Mouse (Mus musculus) myocyte (in vitro differentiated cells): ENCODE data around the gene Sec22b. TPM values are rescaled to one million over a fixed set of nuclear protein-coding genes. Genes with fewer than 3 reads are reported as not detected.

Source experiments
- H3K27me3 ChIP-seq: one replicate; pipeline ENCODE4 v1.6.1; 2011; ENCODE audit not compliant: control insufficient read depth, insufficient read depth, insufficient read length
- H3K36me3 ChIP-seq: one replicate; pipeline ENCODE4 v1.6.1; 2011; ENCODE audit not compliant: control insufficient read depth, insufficient read depth
- H3K4me2 ChIP-seq: one replicate; pipeline ENCODE4 v1.6.1; 2011; ENCODE audit warnings: low read depth, control low read depth
- H3K4me3 ChIP-seq: one replicate; pipeline ENCODE4 v1.5.1; 2011; ENCODE audit warnings: mild to moderate bottlenecking, control low read depth, moderate library complexity
- H3K79me2 ChIP-seq: one replicate; pipeline ENCODE4 v1.6.1; 2011; ENCODE audit not compliant: control insufficient read depth, insufficient read depth
- H3ac ChIP-seq: one replicate; pipeline ENCODE4 v1.6.1; 2011; ENCODE audit not compliant: control insufficient read depth, insufficient read length
- CEBPB ChIP-seq: IDR thresholded peaks from 2 replicates; pipeline ENCODE4 v1.6.1; 2011; ENCODE audit warnings: mild to moderate bottlenecking, moderate library complexity; ENCODE audit not compliant: poor library complexity, insufficient read depth, severe bottlenecking
- E2F4 ChIP-seq: IDR thresholded peaks from one replicate; pipeline ENCODE4 v1.6.1; 2011; ENCODE audit warnings: mild to moderate bottlenecking, control low read depth, moderate library complexity; ENCODE audit not compliant: insufficient read depth
- MAX ChIP-seq: IDR thresholded peaks from one replicate; pipeline ENCODE4 v1.6.1; 2011; ENCODE audit warnings: low read depth, mild to moderate bottlenecking, control low read depth
- MYOD1 ChIP-seq, 3 experiments: IDR thresholded peaks; one replicate each; pipeline ENCODE4 v1.6.1; 2011; ENCODE audit warnings: control low read depth in 2 of 3, low read depth in 2 of 3, mild to moderate bottlenecking in 2 of 3, moderate library complexity in 1 of 3; ENCODE audit not compliant: insufficient read length in 2 of 3, control insufficient read depth in 1 of 3
- MYOG ChIP-seq, 3 experiments: IDR thresholded peaks; one replicate each; pipeline ENCODE4 v1.6.1; 2011; ENCODE audit warnings: control low read depth in 2 of 3, low read depth in 2 of 3, mild to moderate bottlenecking in 2 of 3; ENCODE audit not compliant: insufficient read length in 2 of 3, control insufficient read depth in 1 of 3, insufficient read depth in 1 of 3
- POLR2A ChIP-seq: IDR thresholded peaks from one replicate; pipeline ENCODE4 v1.6.1; 2011; ENCODE audit warnings: low read depth, mild to moderate bottlenecking, control low read depth, moderate library complexity; ENCODE audit not compliant: insufficient read length
- POLR2AphosphoS2 ChIP-seq: IDR thresholded peaks from one replicate; pipeline ENCODE4 v1.6.1; 2011; ENCODE audit warnings: low read depth, control low read depth; ENCODE audit not compliant: insufficient read length
- REST ChIP-seq: IDR thresholded peaks from one replicate; pipeline ENCODE4 v1.6.1; 2011; ENCODE audit warnings: mild to moderate bottlenecking, control low read depth, moderate library complexity; ENCODE audit not compliant: insufficient read depth, insufficient read length
- SRF ChIP-seq: IDR thresholded peaks from one replicate; pipeline ENCODE4 v1.6.1; 2011; ENCODE audit warnings: low read depth; ENCODE audit not compliant: control insufficient read depth, insufficient read length
- TCF12 ChIP-seq: IDR thresholded peaks from one replicate; pipeline ENCODE4 v1.6.1; 2011; ENCODE audit warnings: mild to moderate bottlenecking, control low read depth; ENCODE audit not compliant: poor library complexity, insufficient read depth, severe bottlenecking
- TCF3 ChIP-seq: IDR thresholded peaks from one replicate; pipeline ENCODE4 v1.6.1; 2011; ENCODE audit warnings: low read depth, control low read depth; ENCODE audit not compliant: insufficient read length
- USF1 ChIP-seq: IDR thresholded peaks from one replicate; pipeline ENCODE4 v1.6.1; 2011; ENCODE audit warnings: low read depth, mild to moderate bottlenecking, control low read depth, moderate library complexity
- polyA plus RNA-seq: library from polyadenylated mRNA; unstranded; fragments of >200 nt; fragmentation: generic; extraction: Trizol; gene quantifications from one replicate; pipeline ENCODE4 v1.2.1, GENCODE M21; 2012; ENCODE audit warnings: missing spikeins

Gene Sec22b
- polyA plus RNA-seq, 1 experiment: 55.6 TPM

DNA sequence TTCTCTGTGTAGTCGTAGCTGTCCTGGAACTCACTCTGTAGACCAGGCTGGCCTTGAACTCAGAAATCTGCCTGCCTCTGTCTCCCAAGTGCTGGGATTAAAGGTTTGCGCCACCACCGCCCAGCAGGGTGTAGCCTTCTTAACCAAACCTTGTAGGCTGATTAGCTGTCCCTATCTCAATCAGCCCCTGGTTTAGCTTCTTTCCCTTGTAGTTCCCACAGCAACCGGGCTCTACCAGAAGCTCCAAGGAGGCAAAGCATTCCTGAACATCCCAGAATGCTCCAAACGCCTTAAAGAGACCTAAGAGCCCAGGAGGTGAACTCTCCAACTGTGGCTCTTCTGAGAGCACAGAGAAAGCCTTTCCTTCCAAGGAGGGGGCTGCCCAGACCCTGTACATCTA lies 32.3 kb upstream of the Sec22b start:
- H3K27me3 ChIP-seq: no peaks in the 10 kb centered on the region
- H3K36me3 ChIP-seq: no peaks in the 10 kb centered on the region
- TF ChIP-seq CEBPB: no peak
- no peak for TF ChIP-seq MYOG (IDR thresholded peaks at IDR 0.05; ENCODE audit: control insufficient read depth in 1 of 3, insufficient read depth in 1 of 3, insufficient read length in 2 of 3, low read depth in 2 of 3)
- TF ChIP-seq TCF12: no peak
- no peak for TF ChIP-seq SRF
- TF ChIP-seq POLR2A: no peak
- no peak for TF ChIP-seq E2F4
- H3ac ChIP-seq: no peak overlapping the region
- H3K4me2 ChIP-seq: peak overlapping the region; percentile 33
- H3K4me3 ChIP-seq: no peak overlapping the region
- peaks cover 14% of the 10 kb centered on the region for H3K79me2 ChIP-seq

DNA sequence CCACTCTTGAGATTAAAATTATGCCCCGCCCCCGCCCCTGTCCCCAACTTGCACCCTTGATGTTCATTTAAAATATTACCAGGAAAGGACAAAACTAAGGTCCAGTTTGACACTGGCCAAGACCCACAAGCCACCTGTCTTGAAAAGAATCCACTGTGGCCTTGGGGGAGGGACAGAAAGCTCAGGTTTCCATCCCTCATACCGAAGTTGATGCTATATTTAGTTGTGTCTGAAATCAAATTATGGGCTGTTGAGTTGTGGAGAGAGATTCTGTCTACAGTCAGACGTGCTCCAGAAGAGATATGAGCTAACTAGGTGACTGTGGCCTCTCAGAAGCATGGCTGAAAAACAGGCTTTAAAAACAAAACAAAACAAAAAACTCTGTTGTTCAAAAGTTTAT lies 31.3 kb upstream of the Sec22b start:
- H3K4me2 ChIP-seq: peak overlapping the region; percentile 33
- no peaks in the 10 kb centered on the region for H3K27me3 ChIP-seq
- H3K79me2 ChIP-seq: peaks cover 14% of the 10 kb centered on the region
- peak in 2 of 3 experiments; percentile 32 to 72 for TF ChIP-seq MYOD1 (IDR thresholded peaks at IDR 0.05; ENCODE audit: control insufficient read depth in 1 of 3, insufficient read length in 2 of 3, low read depth in 2 of 3)
- TF ChIP-seq TCF12: peak; percentile 39
- peak in 2 of 3 experiments; percentile 8 to 54 for TF ChIP-seq MYOG (IDR thresholded peaks at IDR 0.05; ENCODE audit: control insufficient read depth in 1 of 3, insufficient read depth in 1 of 3, insufficient read length in 2 of 3, low read depth in 2 of 3)
- no peak for TF ChIP-seq TCF3
- H3K4me3 ChIP-seq: no peak overlapping the region
- H3K36me3 ChIP-seq: no peaks in the 10 kb centered on the region
- H3ac ChIP-seq: no peak overlapping the region

DNA sequence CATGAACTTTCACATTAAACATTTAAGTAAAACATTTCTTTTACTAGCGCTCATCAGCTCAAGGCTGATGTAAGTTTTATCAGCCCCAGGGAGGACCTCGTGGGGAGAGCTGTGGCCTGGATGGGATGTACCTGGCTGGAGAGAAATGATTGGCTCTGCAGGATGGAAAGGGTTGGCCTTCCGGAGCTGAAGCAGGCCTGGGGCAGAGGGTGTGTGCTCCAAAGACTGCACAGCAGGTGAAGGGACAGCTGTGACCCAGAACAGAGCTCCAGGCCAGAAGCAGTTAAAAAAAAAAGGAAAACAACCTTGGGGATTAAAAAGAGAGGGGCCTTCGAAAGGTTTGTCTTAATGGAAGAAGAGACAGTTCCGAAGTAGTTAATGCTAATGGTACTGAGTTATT lies 26.2 kb upstream of the Sec22b start:
- H3K4me2 ChIP-seq: no peak overlapping the region
- no peak overlapping the region for H3ac ChIP-seq
- H3K36me3 ChIP-seq: no peaks in the 10 kb centered on the region
- TF ChIP-seq POLR2A: no peak
- peak; percentile 22 to 93 (median 74) for TF ChIP-seq MYOG (IDR thresholded peaks at IDR 0.05; ENCODE audit: control insufficient read depth in 1 of 3, insufficient read depth in 1 of 3, insufficient read length in 2 of 3, low read depth in 2 of 3)
- TF ChIP-seq TCF12: peak; percentile 64
- peak; percentile 40 for TF ChIP-seq TCF3
- peak in 2 of 3 experiments; percentile 80 to 89 for TF ChIP-seq MYOD1 (IDR thresholded peaks at IDR 0.05; ENCODE audit: control insufficient read depth in 1 of 3, insufficient read length in 2 of 3, low read depth in 2 of 3)
- H3K27me3 ChIP-seq: no peaks in the 10 kb centered on the region
- no peak overlapping the region for H3K4me3 ChIP-seq
- H3K79me2 ChIP-seq: no peaks in the 10 kb centered on the region

DNA sequence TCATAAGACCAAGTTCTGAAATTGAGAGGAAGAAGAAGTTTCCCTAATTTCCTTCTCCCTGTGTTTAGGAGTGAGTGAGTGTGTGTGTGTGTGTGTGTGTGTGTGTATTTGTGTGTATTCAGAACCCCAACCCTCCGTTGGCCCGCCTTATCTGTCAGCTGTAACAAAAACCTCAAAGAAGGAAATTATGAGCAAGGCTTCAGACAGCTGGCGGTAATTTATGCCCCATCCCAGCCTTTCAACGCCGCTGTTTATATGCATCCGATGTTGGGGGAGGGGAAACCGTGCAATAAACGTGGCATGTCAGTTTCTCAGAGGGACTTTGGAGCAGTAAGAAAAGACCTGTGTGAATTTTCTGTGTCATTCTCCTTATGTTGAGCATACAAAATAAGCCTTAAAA lies 24.7 kb upstream of the Sec22b start:
- Histone ChIP-seq H3K4me3 (no peak overlapping the region), H3K4me2 (peak overlapping the region; percentile 36), H3K36me3 (no peaks in the 10 kb centered on the region), H3K27me3 (no peaks in the 10 kb centered on the region), H3ac (no peak overlapping the region), H3K79me2 (no peaks in the 10 kb centered on the region)
- TF ChIP-seq TCF12 (no peak), SRF (no peak), USF1 (no peak), MYOD1 (IDR thresholded peaks at IDR 0.05; ENCODE audit: control insufficient read depth in 1 of 3, insufficient read length in 2 of 3, low read depth in 2 of 3) (peak in 2 of 3 experiments; percentile 22 to 31), MAX (no peak), POLR2A (no peak), TCF3 (no peak), REST (no peak), MYOG (IDR thresholded peaks at IDR 0.05; ENCODE audit: control insufficient read depth in 1 of 3, insufficient read depth in 1 of 3, insufficient read length in 2 of 3, low read depth in 2 of 3) (peak in 1 of 3 experiments; percentile 70), CEBPB (no peak)

DNA sequence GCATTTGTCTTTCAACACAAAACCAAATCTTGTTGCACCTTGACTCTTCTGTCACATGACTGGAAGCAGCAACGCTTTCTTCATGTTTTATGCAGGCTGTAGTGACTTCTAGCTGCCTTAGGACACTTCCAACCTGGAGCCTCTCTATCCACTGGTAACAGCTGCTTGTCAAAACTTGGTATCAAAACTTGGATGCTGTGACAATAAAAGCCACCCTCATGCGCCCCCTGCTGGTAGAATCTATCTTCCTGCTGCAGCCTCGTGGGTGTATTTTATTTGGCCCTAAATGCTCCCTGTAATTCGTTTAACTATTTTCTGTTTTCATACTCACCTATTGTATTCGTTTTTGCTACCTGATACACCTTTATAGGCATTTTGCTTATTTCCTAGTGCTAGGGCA lies 21.8 kb upstream of the Sec22b start:
- no peak overlapping the region for H3K4me3 ChIP-seq
- no peaks in the 10 kb centered on the region for H3K36me3 ChIP-seq
- no peak overlapping the region for H3ac ChIP-seq
- H3K27me3 ChIP-seq: no peaks in the 10 kb centered on the region
- no peak overlapping the region for H3K4me2 ChIP-seq
- no peaks in the 10 kb centered on the region for H3K79me2 ChIP-seq
- no peak for TF ChIP-seq POLR2AphosphoS2
- TF ChIP-seq MYOG (IDR thresholded peaks at IDR 0.05; ENCODE audit: control insufficient read depth in 1 of 3, insufficient read depth in 1 of 3, insufficient read length in 2 of 3, low read depth in 2 of 3): peak in 2 of 3 experiments; percentile 3 to 37
- peak in 2 of 3 experiments; percentile 24 to 46 for TF ChIP-seq MYOD1 (IDR thresholded peaks at IDR 0.05; ENCODE audit: control insufficient read depth in 1 of 3, insufficient read length in 2 of 3, low read depth in 2 of 3)
- TF ChIP-seq POLR2A: no peak
